Mouse (Mus musculus): ENCODE measurements around the gene Fam57b. TPM values are rescaled to one million over a fixed set of nuclear protein-coding genes. Genes with fewer than 3 reads are reported as not detected.

Gene Fam57b
- 0.61 TPM in 1 of 2 replicates, not detected in the other for total RNA-seq (2014; fragmentation: Nextera tagmentation)
- 0.42 TPM in 1 of 2 replicates, not detected in the other for total RNA-seq (2017)

GRCm38 (mm10) chr7:126797411-126798126 is at the start of gene Fam57b:
Gene Fam57b, plus strand, starts transcription at chr7:126797668.
- ATAC-seq (replicated peaks; ENCODE audit: low FRiP score, low TSS enrichment, poor library complexity, severe bottlenecking) = peak; percentile 28

- ATAC-seq (replicated peaks; ENCODE audit: low FRiP score, low TSS enrichment, poor library complexity, severe bottlenecking) = no peak
Observed at GRCm38 (mm10) chr7:126748824-126749223, 48.6 kb upstream of the Fam57b start.

DNA sequence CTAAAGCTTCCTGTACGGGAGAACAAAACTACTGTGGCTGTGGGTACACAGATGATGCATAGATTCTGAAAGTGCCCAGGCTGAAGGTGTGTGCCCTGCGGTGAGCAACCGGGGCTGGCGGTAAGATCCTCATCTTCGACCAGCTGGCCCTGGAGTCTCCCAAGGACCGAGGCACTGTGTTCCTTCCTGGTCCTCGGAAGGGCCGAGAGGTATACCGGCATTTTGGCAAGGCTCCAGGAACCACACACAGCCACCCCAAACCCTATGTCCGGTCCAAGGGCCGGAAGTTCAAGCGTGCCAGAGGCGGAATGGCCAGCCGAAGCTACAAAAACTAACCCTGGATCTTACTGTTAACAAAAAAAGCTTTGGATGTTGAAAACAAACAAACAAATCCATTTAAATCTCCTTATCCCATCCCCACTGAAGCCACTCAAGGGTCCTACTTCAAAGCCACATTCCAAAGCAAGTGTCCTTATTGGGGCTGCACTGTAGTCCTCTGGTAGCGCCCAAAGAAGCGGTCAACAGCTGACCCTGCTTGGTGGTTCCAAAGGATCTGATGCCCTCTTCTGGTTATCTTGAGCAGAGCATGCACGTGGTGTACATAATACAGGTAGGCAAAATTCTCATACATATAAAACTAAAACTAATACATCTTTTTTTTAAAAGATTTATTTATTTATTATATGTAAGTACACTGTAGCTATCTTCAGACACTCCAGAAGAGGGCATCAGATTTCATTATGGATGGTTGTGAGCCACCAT is 47.7 kb upstream of the Fam57b start:
- no peak for ATAC-seq (replicated peaks; ENCODE audit: low FRiP score, low TSS enrichment, poor library complexity, severe bottlenecking)

DNA sequence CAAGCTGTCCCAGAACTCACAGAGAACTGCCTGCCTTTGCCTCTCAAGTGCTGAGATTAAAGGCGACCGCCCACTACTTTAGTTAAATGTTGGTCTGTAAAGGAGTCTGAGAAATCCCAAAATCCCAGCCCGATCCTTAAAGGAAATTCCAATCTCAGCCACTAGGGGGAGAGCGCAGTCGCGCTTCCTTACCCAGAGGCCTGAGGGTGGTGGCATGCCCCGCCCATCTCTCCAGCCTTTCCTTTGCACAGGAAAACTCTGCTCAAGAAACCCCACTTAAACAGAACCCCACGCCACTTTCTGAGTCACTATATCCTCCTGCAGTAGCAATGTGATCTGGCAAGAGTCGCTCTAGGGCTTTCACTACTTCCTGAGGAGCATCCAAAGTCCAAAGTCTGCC is 42.6 kb upstream of the Fam57b start:
- ATAC-seq (replicated peaks; ENCODE audit: low FRiP score, low TSS enrichment, poor library complexity, severe bottlenecking) = peak; percentile 66

DNA sequence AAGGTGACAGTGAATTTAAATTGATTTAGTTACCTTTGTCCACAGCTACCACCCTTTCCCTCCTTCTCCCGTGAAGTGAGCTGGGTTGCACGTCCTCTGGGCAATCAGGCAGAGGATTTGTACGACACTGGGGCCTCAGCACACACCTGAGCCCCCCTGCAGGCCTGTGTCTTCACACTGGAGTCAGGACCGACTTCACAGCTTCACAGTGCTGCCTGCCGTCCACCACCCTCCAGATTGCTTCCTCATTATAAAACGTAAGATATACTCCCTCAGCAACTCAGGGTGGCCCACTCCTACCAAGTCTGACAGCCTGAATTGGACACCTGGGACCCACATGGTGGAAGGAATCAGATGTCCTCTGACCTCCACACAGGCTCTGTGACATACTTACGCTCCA is 38.9 kb upstream of the Fam57b start:
- no peak for ATAC-seq (replicated peaks; ENCODE audit: low FRiP score, low TSS enrichment, poor library complexity, severe bottlenecking)

- peak; percentile 74 for ATAC-seq (replicated peaks; ENCODE audit: low FRiP score, low TSS enrichment, poor library complexity, severe bottlenecking)
Observed at GRCm38 (mm10) chr7:126759050-126759671, 38.3 kb upstream of the Fam57b start, which contains the start of gene Mapk3. Gene Mapk3, plus strand, starts transcription at chr7:126759601.

- no peak for ATAC-seq (replicated peaks; ENCODE audit: low FRiP score, low TSS enrichment, poor library complexity, severe bottlenecking)
Observed at GRCm38 (mm10) chr7:126759672-126760390, 37.6 kb upstream of the Fam57b start.

GRCm38 (mm10) chr7:126760391-126760802 is 37.1 kb upstream of the Fam57b start:
- no peak for ATAC-seq (replicated peaks; ENCODE audit: low FRiP score, low TSS enrichment, poor library complexity, severe bottlenecking)

DNA sequence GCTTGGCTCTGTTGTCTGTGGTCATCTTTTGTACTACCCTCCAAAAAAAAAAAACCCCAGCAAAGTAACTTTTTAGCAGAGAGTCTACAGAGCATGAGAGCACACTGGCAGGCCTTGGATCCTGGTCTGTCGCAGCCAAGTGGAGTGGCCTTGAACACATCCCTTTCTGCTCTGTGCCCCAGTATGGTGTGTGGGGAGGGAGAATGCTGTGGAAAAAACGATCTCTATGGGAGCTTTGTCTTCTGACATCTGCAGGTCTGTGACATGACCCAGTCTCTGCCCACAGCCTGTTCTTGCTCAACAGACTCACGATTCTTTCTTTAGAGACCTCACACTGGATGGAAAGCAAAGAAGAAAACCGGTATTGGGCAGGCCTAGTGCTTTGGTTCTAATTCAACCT is 36.5 kb upstream of the Fam57b start:
- ATAC-seq (replicated peaks; ENCODE audit: low FRiP score, low TSS enrichment, poor library complexity, severe bottlenecking) = no peak

DNA sequence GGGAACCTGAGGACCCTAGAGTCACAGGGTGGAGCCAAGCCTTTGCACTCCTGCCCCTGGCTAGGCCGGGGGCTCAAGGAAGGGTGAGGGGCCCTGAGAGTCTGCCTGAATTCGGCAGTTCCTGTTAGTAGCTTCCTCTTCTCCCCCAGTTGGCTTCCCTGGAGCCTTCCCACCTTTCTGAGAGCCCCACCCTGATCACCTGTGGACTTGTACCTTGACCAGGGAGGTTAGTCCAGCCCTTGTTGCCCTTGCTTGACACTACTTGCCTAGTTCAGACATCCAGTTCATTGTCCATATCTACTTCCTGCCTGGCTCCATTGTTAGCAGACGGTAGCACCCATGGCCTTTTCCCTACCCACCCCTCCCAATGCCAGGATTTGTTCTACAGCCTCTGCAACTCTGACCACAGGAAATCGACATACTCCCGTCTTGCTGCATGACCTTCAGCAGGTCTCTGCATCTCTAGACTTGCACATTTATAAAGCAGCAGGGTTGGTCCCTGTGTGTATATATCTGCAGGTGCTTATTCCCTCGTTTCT is 35.9 kb upstream of the Fam57b start:
- ATAC-seq (replicated peaks; ENCODE audit: low FRiP score, low TSS enrichment, poor library complexity, severe bottlenecking) = no peak

- ATAC-seq (replicated peaks; ENCODE audit: low FRiP score, low TSS enrichment, poor library complexity, severe bottlenecking) = no peak
Observed at GRCm38 (mm10) chr7:126762471-126763008, 34.9 kb upstream of the Fam57b start.

- no peak; the same call in 1 of the 2 replicates for ATAC-seq (replicated peaks; ENCODE audit: low FRiP score, low TSS enrichment, poor library complexity, severe bottlenecking)
Observed at GRCm38 (mm10) chr7:126765540-126765939, 31.9 kb upstream of the Fam57b start.

GRCm38 (mm10) chr7:126766201-126766600 is 31.3 kb upstream of the Fam57b start, which contains the start of gene Gdpd3:
Gene Gdpd3, plus strand, starts transcription at chr7:126766334.
- ATAC-seq (replicated peaks; ENCODE audit: low FRiP score, low TSS enrichment, poor library complexity, severe bottlenecking) = peak; percentile 43

DNA sequence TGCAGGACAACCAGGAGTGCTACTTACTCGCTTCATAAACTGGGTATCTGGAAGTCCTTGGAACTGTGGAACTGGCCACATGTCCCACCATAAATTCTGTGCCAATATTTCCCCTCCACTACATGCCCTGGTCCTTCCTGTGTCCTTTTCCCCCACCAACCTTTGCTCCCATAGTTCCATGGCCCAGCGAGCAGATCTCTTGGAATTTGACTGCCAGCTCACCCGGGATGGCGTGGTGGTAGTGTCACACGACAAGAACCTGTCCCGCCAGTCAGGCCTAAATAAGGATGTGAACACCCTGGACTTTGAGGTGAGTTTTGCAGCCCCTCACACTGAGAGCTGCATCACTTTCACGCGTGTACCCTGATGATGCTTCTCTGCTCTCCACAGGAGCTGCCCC is 30.5 kb upstream of the Fam57b start:
- ATAC-seq (replicated peaks; ENCODE audit: low FRiP score, low TSS enrichment, poor library complexity, severe bottlenecking) = no peak

DNA sequence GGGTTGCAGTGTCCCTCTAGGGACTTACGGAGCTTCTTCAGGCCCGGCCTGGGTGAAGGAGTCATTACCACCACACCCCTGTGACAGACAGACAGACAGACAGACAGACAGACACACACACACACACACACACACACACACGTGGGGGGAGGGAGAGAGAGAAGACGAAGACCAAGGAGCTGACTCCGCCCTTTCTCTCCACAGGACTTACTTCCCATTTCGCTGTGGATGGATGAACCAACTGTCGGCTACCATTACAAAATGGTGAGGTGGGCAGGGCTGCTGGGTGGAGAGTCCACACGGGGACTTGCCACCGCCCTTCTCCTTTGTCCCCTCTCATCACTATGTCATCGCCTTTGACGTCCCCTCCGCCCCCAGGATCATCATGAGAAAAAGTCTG is 26.7 kb upstream of the Fam57b start:
- ATAC-seq (replicated peaks; ENCODE audit: low FRiP score, low TSS enrichment, poor library complexity, severe bottlenecking) = no peak

DNA sequence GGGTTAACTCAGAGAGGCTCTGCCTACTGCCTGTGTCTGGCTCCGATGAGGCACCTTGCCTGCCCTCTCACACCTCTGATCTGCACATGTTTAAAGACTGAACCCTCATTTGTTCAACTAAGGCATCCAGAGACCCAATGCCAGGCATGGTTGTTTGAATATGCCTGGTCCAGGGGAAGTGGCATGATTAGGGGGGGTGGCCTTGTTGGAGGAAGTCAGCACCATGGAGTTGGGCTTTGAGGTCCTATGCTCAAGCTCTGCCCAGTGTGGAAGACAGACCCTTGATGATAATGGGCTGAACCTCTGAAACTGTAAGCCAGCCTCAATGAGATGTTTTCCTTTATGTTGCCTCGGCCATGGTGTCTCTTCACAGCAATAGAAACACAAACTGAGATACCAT is 24.1 kb upstream of the Fam57b start:
- ATAC-seq (replicated peaks; ENCODE audit: low FRiP score, low TSS enrichment, poor library complexity, severe bottlenecking) = no peak

DNA sequence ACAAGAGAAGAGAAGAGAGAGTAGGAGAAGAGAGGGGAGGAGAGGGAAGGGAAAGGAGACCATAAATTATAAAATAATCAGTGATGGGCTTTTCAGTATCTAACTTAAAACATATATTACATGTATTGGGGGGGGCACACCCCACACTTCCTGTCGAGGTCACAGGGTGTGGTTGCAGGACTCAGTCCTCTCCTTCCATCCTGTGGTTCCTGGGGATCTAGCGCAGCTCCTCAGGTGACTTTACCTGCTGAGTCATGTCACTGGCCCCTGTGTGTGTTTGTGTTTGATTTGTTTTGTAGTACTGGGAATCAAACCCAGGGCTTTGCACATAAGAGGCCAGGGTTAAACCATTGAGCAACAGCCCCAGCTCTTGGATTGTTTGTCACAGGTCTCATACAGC is 23.0 kb upstream of the Fam57b start:
- no peak for ATAC-seq (replicated peaks; ENCODE audit: low FRiP score, low TSS enrichment, poor library complexity, severe bottlenecking)

GRCm38 (mm10) chr7:126775185-126775977 is 22.1 kb upstream of the Fam57b start:
- ATAC-seq (replicated peaks; ENCODE audit: low FRiP score, low TSS enrichment, poor library complexity, severe bottlenecking) = no peak

DNA sequence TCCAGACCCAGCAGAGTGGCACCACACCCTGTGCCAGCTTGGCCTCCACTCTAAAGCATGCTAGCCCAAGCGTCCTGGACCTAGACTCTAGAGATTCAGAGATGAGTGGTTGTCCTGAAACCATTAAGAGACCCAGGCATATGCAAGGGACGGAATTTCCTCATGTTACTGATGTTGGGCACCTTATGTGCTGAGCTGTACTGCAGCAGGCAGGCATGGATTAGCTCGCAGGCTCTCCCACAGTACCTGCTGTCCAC is 21.6 kb upstream of the Fam57b start:
- no peak for ATAC-seq (replicated peaks; ENCODE audit: low FRiP score, low TSS enrichment, poor library complexity, severe bottlenecking)

Data from megakaryocyte-erythroid progenitor cell, adult 5-6 weeks (primary cell).